Mouse (Mus musculus) lung, postnatal 0 days (tissue): ENCODE measurements at regions not wholly inside any gene's neighbourhood (a gene's known extent, or its start where the extent isn't known, plus 50 kb on each side); places are given as distances from the start of the nearest gene placed in this dataset.

Experiments used
- CTCF ChIP-seq: IDR thresholded peaks from 2 replicates; pipeline ENCODE4 v1.5.1; 2016; ENCODE audit warnings: antibody characterized with exemption, mild to moderate bottlenecking
- EP300 ChIP-seq: IDR thresholded peaks from 2 replicates; pipeline ENCODE4 v1.6.1; 2016; ENCODE audit warnings: antibody characterized with exemption, mild to moderate bottlenecking, control low read depth

DNA sequence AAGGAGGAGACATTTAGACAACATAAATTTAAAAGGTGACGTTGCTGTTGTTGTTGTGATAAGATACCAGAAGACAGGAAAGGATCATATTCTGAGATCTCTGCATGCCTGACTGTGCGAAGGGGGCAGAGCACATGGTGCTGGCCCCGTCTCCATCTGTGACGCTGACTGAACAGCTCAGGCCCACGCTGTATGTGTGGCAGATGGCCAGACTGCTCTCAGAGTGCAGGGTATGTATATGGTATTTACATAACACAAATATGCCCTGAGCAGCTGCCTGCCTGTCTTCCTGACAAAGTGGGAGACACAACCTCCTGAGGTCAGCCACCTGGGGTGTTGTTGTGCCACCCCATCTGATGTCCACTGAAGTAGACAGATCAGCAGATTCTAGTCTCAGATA lies 620.5 kb downstream of the Pard3 start:
- no peak for TF ChIP-seq CTCF
- no peak for TF ChIP-seq EP300
